Mouse (Mus musculus) C2C12 (cell line): ENCODE results near the gene Dapk1. TPM values are rescaled to one million over a fixed set of nuclear protein-coding genes. Genes with fewer than 3 reads are reported as not detected.

Source experiments
- H3K27me3 ChIP-seq: one replicate; pipeline ENCODE4 v1.6.1; 2011; ENCODE audit not compliant: control insufficient read depth, insufficient read depth, insufficient read length
- H3K36me3 ChIP-seq: one replicate; pipeline ENCODE4 v1.6.1; 2011; ENCODE audit not compliant: control insufficient read depth, insufficient read depth
- H3K4me3 ChIP-seq: one replicate; pipeline ENCODE4 v1.5.1; 2011; ENCODE audit warnings: mild to moderate bottlenecking, control low read depth; ENCODE audit not compliant: poor library complexity, insufficient read depth, severe bottlenecking
- H3K79me2 ChIP-seq: one replicate; pipeline ENCODE4 v1.6.1; 2011; ENCODE audit not compliant: control insufficient read depth, insufficient read depth
- H3K79me3 ChIP-seq: one replicate; pipeline ENCODE4 v1.6.1; 2011; ENCODE audit warnings: low read depth, control low read depth
- H3ac ChIP-seq: one replicate; pipeline ENCODE3; 2011; ENCODE audit warnings: low read depth; ENCODE audit not compliant: control insufficient read depth, insufficient read length
- CEBPB ChIP-seq: IDR thresholded peaks from one replicate; pipeline ENCODE4 v1.6.1; 2011; ENCODE audit warnings: low read depth, mild to moderate bottlenecking, control low read depth, moderate library complexity
- CTCF ChIP-seq: IDR thresholded peaks from one replicate; pipeline ENCODE4 v1.5.1; 2011; ENCODE audit not compliant: control insufficient read depth, insufficient read depth, insufficient read length
- FOSL1 ChIP-seq: IDR thresholded peaks from one replicate; pipeline ENCODE4 v1.8.0; 2011; ENCODE audit warnings: mild to moderate bottlenecking, low read length; ENCODE audit not compliant: poor library complexity, insufficient read depth, severe bottlenecking
- MAX ChIP-seq: IDR thresholded peaks from one replicate; pipeline ENCODE4 v1.6.1; 2011; ENCODE audit warnings: mild to moderate bottlenecking, control low read depth
- MYOD1 ChIP-seq: IDR thresholded peaks from one replicate; pipeline ENCODE4 v1.6.1; 2011; ENCODE audit warnings: low read depth; ENCODE audit not compliant: control insufficient read depth, insufficient read length
- MYOG ChIP-seq: IDR thresholded peaks from one replicate; pipeline ENCODE4 v1.6.1; 2011; ENCODE audit not compliant: control insufficient read depth, insufficient read length; ENCODE audit errors: extremely low read depth
- USF1 ChIP-seq: IDR thresholded peaks from one replicate; pipeline ENCODE4 v1.6.1; 2011; ENCODE audit warnings: low read depth, mild to moderate bottlenecking, control low read depth, moderate library complexity
- polyA plus RNA-seq: library from polyadenylated mRNA; unstranded; fragments of >200 nt; fragmentation: generic; extraction: Trizol; gene quantifications from one replicate; pipeline ENCODE4 v1.2.1, GENCODE M21; 2012; ENCODE audit warnings: missing spikeins

Gene Dapk1
- polyA plus RNA-seq, 1 experiment, result not detected

DNA sequence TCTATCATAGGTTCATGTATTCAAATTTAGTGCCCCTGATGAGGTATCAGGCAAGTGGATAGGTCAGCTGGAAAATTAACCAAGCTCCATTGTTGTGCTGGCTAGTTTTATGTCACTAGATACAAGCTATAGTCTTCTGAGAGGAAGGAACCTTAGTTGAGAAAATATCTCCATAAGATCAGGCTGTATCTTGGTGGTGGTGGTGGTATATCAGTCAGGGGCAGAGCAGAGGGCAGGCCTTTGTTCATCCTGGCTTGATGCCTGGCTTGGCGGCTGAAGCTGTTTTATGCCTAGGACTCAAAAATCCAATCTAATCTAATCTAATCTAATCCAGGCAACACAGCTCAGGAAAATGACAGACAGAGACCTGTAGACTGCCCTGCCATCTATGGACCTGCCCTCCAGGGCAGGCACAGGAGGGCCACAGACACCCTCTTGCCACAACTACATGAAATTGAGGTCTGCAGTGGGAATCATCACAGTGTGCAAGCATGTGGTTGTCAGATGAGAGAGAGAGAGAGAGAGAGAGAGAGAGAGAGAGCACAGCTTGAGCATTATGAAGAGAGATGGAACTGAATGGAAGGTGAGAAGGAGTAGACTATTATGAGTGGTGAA lies 32.7 kb upstream of the Dapk1 start:
- no peak for TF ChIP-seq MYOD1
- no peak overlapping the region for H3K4me3 ChIP-seq
- H3K27me3 ChIP-seq, result no peaks in the 10 kb centered on the region
- no peaks in the 10 kb centered on the region for H3K79me2 ChIP-seq
- no peak overlapping the region for H3ac ChIP-seq
- no peaks in the 10 kb centered on the region for H3K79me3 ChIP-seq
- no peaks in the 10 kb centered on the region for H3K36me3 ChIP-seq

DNA sequence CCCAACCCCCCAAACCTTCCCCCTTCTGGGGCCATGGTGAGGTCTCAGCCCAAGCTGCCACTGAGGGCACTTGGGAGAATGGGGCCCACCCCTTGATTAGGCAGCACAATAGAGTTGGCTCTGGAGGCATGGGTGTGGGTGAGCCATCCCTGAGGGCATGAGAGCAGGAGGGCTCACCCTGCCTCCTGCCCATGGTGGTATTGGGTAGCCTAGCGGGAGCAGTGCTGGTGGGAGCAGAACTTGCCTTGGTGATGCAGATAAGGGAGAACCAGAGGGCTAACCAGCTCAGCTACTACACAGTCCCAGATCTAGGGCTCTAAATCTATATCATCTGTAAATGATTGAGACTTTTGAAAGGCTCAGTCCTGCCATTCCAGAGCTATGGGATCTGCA lies 32.2 kb upstream of the Dapk1 start:
- no peak for TF ChIP-seq CTCF
- TF ChIP-seq FOSL1, result no peak
- no peak for TF ChIP-seq MYOD1
- Histone ChIP-seq H3ac (no peak overlapping the region), H3K79me2 (no peaks in the 10 kb centered on the region), H3K79me3 (no peaks in the 10 kb centered on the region), H3K36me3 (no peaks in the 10 kb centered on the region), H3K27me3 (no peaks in the 10 kb centered on the region), H3K4me3 (no peak overlapping the region)

DNA sequence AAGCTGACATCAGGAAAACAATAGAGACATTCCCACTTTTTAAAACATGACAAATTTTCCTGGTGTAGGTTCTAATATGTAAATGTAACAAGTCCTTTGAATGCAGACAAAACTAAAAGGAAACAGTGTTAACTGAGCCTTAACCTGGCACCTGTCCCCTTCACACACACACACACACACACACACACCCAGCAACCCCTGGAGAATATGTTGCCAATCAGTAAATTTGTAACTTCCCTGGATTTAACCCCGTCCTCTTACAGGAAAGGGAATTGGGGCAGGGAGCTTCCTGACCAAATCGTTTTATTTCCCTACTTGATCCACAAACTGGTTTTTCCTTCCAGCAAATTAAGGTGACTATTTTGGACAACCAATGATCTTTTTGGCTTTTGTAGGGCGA lies 28.2 kb upstream of the Dapk1 start:
- H3K36me3 ChIP-seq, result no peaks in the 10 kb centered on the region
- TF ChIP-seq FOSL1 (no peak), USF1 (no peak), MYOD1 (no peak), MYOG (no peak), CEBPB (no peak), CTCF (no peak), MAX (no peak)
- no peak overlapping the region for H3K4me3 ChIP-seq
- no peaks in the 10 kb centered on the region for H3K79me2 ChIP-seq
- H3K79me3 ChIP-seq, result no peaks in the 10 kb centered on the region
- no peaks in the 10 kb centered on the region for H3K27me3 ChIP-seq
- no peak overlapping the region for H3ac ChIP-seq

DNA sequence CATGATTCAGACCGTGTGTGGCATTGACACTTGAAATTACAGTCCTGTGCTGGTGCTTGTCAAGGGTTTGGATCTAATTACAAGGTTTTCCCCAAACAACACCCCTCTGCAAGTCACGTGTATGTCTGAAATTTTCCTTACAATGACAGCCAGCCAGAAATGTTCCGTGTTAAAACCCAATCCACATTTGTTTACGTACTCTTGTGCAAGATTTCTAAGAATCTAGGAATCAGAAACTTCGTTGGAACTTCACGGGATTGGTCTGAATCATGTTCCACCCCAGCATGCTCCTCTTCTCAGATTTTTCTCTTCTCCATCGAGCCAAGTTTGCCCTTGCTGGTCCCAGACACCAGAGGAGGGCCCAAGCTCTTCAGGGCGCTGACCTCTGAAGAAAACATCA lies 27.8 kb upstream of the Dapk1 start:
- no peak overlapping the region for H3ac ChIP-seq
- no peak overlapping the region for H3K4me3 ChIP-seq
- TF ChIP-seq CEBPB, result no peak
- TF ChIP-seq FOSL1, result no peak
- no peak for TF ChIP-seq USF1
- no peak for TF ChIP-seq MYOD1
- no peak for TF ChIP-seq MYOG
- no peak for TF ChIP-seq MAX
- TF ChIP-seq CTCF, result no peak
- no peaks in the 10 kb centered on the region for H3K79me2 ChIP-seq
- no peaks in the 10 kb centered on the region for H3K79me3 ChIP-seq
- H3K36me3 ChIP-seq, result no peaks in the 10 kb centered on the region
- no peaks in the 10 kb centered on the region for H3K27me3 ChIP-seq

DNA sequence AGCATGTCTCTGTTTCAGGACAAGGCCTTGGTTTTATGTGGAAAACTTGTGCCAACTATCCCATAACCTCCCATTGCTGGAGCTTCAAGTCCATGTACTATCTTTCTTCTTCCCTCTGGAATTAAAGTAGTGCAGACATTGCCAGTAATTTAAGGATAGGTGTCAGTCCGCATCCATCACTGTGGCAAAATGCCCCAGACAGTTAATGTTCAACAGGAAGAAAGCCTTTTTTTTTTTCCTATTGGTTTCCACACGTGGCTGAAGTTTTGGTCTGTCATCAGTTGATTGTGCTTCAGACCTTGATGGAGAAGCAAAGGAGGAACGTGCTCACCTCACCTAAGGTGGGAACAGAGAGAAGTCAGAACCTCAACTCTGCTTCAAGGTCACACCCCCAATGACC lies 23.2 kb upstream of the Dapk1 start:
- H3K36me3 ChIP-seq, result no peaks in the 10 kb centered on the region
- H3K4me3 ChIP-seq, result no peak overlapping the region
- no peaks in the 10 kb centered on the region for H3K27me3 ChIP-seq
- TF ChIP-seq FOSL1, result no peak
- TF ChIP-seq MYOG, result no peak
- no peaks in the 10 kb centered on the region for H3K79me3 ChIP-seq
- H3ac ChIP-seq, result no peak overlapping the region
- no peaks in the 10 kb centered on the region for H3K79me2 ChIP-seq

DNA sequence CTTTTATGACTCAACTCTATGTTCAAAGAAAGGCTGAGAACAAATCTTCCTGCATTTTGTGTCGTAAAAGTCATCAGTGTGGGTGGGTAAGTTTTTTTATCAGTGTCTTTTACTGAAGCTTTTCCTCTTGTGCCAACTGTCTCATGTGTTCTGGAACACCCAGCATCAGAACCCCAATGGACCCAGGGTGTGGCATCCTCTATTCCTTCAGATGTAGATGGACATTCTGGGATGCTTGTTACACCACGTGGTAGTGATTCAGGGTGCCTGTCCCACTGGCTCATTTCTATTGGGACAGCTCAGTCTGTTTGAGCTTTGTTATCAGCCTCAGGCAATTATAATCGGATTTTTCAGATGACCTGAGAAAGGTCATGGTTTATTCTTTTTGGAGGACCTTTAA lies 6.9 kb upstream of the Dapk1 start:
- Histone ChIP-seq H3K79me2 (no peaks in the 10 kb centered on the region), H3K36me3 (no peaks in the 10 kb centered on the region), H3ac (no peak overlapping the region), H3K27me3 (no peaks in the 10 kb centered on the region), H3K79me3 (no peaks in the 10 kb centered on the region), H3K4me3 (no peak overlapping the region)
- TF ChIP-seq MYOD1 (no peak), USF1 (no peak), CTCF (no peak), CEBPB (no peak), MYOG (no peak), MAX (no peak), FOSL1 (no peak)
